Mouse (Mus musculus): ENCODE data around the gene Apool. TPM values are rescaled to one million over a fixed set of nuclear protein-coding genes. Genes with fewer than 3 reads are reported as not detected.
"Not testable (repeated sequence)": the region's sequence is repeated elsewhere in the genome, so short reads cannot be mapped to it uniquely, and the experiment has no call there.

Gene Apool
- total and polyA plus RNA-seq, 3 experiments: 32.9 to 34.6 TPM; not detected in 1

GRCm38 (mm10) chrX:112368426-112368825 is 57.3 kb downstream of the Apool start:
- DNase-seq (ENCODE audit: low read depth, low spot score): peak; percentile 56
- H3K27ac ChIP-seq (ENCODE audit: control insufficient read depth, low read depth, low read length): no peak overlapping the region
- TF ChIP-seq RAD21 (IDR thresholded peaks at IDR 0.05; ENCODE audit: low read depth, low read length) (peak; percentile 63), ZNF384 (IDR thresholded peaks at IDR 0.05; ENCODE audit: low read depth, low read length) (peak; percentile 72), ZC3H11A (IDR thresholded peaks at IDR 0.05; ENCODE audit: low read depth, low read length) (peak; percentile 30), CTCF (IDR thresholded peaks at IDR 0.05 in 2 of 3, conservative IDR thresholded peaks at IDR 0.05 in 1 of 3; ENCODE audit: control insufficient read depth in 1 of 3, insufficient read depth in 1 of 3, low read depth in 2 of 3, low read length in 3 of 3, poor library complexity in 1 of 3, severe bottlenecking in 1 of 3) (peak; percentile 39 to 75 (median 69)), MYB (IDR thresholded peaks at IDR 0.05; ENCODE audit: low read depth, low read length) (no peak), SMC3 (IDR thresholded peaks at IDR 0.05; ENCODE audit: low read depth, low read length) (peak; percentile 74)
- H3K4me3 ChIP-seq (ENCODE audit: control insufficient read depth in 1 of 2, insufficient read depth in 1 of 2, low read depth in 2 of 2, low read length in 2 of 2): no peak overlapping the region
- no peaks in the 10 kb centered on the region for H3K79me2 ChIP-seq (ENCODE audit: control insufficient read depth, insufficient read depth, low read length, poor library complexity)
- H3K36me3 ChIP-seq (ENCODE audit: control insufficient read depth in 1 of 2, insufficient read depth in 2 of 2, low read length in 2 of 2): peaks cover 0 to 5% of the 10 kb centered on the region in 2 experiments; a peak in 1 of 4 replicates
- no peak overlapping the region for H3K9ac ChIP-seq (ENCODE audit: control insufficient read depth, low read depth, low read length, poor library complexity, severe bottlenecking)
- H3K27me3 ChIP-seq (ENCODE audit: control insufficient read depth in 1 of 2, insufficient read depth in 2 of 2, low read length in 2 of 2): no peaks in the 10 kb centered on the region
- H3K4me1 ChIP-seq (ENCODE audit: control insufficient read depth in 1 of 2, insufficient read depth in 2 of 2, low read length in 2 of 2): no peaks in the 10 kb centered on the region
- H3K9me3 ChIP-seq (replicated peaks; ENCODE audit: insufficient read depth, low read length): no peaks in the 10 kb centered on the region

GRCm38 (mm10) chrX:112370577-112371410 is 59.7 kb downstream of the Apool start:
- H3K79me2 ChIP-seq (ENCODE audit: control insufficient read depth, insufficient read depth, low read length, poor library complexity); H3K27ac ChIP-seq (ENCODE audit: control insufficient read depth, low read depth, low read length); H3K9ac ChIP-seq (ENCODE audit: control insufficient read depth, low read depth, low read length, poor library complexity, severe bottlenecking); H3K9me3 ChIP-seq (replicated peaks; ENCODE audit: insufficient read depth, low read length); H3K27me3 ChIP-seq (ENCODE audit: control insufficient read depth in 1 of 2, insufficient read depth in 2 of 2, low read length in 2 of 2); H3K36me3 ChIP-seq (ENCODE audit: control insufficient read depth in 1 of 2, insufficient read depth in 2 of 2, low read length in 2 of 2); H3K4me1 ChIP-seq (ENCODE audit: control insufficient read depth in 1 of 2, insufficient read depth in 2 of 2, low read length in 2 of 2); H3K4me3 ChIP-seq (ENCODE audit: control insufficient read depth in 1 of 2, insufficient read depth in 1 of 2, low read depth in 2 of 2, low read length in 2 of 2): not testable (repeated sequence)
- peak; percentile 43; the same call in 1 of the 2 replicates for TF ChIP-seq MYC (IDR thresholded peaks at IDR 0.05; ENCODE audit: low read depth, low read length)
- peak; percentile 19 for TF ChIP-seq RAD21 (IDR thresholded peaks at IDR 0.05; ENCODE audit: low read depth, low read length)
- DNase-seq (ENCODE audit: low read depth, low spot score): peak; percentile 91

GRCm38 (mm10) chrX:112406679-112407078 is 95.5 kb downstream of the Apool start, which contains the start of gene Satl1:
TSS of gene Satl1 (minus strand) at chrX:112406779.
- no peak for DNase-seq (ENCODE audit: low read depth, low spot score)
- no peak for TF ChIP-seq POLR2AphosphoS2 (IDR thresholded peaks at IDR 0.05; ENCODE audit: low read length)
- no peak for TF ChIP-seq ZKSCAN1 (IDR thresholded peaks at IDR 0.05; ENCODE audit: low read depth, low read length)
- TF ChIP-seq MAX (IDR thresholded peaks at IDR 0.05; ENCODE audit: low read length): no peak
- TF ChIP-seq CHD1 (IDR thresholded peaks at IDR 0.05; ENCODE audit: low read depth, low read length): no peak
- TF ChIP-seq ELF1 (IDR thresholded peaks at IDR 0.05; ENCODE audit: low read depth, low read length): no peak
- TF ChIP-seq E2F4 (IDR thresholded peaks at IDR 0.05; ENCODE audit: borderline replicate concordance, low read depth, low read length): no peak
- no peak within 1 kb of the TSS for H3K9ac ChIP-seq (ENCODE audit: control insufficient read depth, low read depth, low read length, poor library complexity, severe bottlenecking)
- no peaks in the 10 kb centered on the region for H3K36me3 ChIP-seq (ENCODE audit: control insufficient read depth in 1 of 2, insufficient read depth in 2 of 2, low read length in 2 of 2)
- H3K27ac ChIP-seq (ENCODE audit: control insufficient read depth, low read depth, low read length): no peak within 1 kb of the TSS
- no peaks in the 10 kb centered on the region for H3K4me1 ChIP-seq (ENCODE audit: control insufficient read depth in 1 of 2, insufficient read depth in 2 of 2, low read length in 2 of 2)
- H3K9me3 ChIP-seq (replicated peaks; ENCODE audit: insufficient read depth, low read length): no peaks in the 10 kb centered on the region
- no peak within 1 kb of the TSS for H3K4me3 ChIP-seq (ENCODE audit: control insufficient read depth in 1 of 2, insufficient read depth in 1 of 2, low read depth in 2 of 2, low read length in 2 of 2)
- no peaks in the 10 kb centered on the region for H3K79me2 ChIP-seq (ENCODE audit: control insufficient read depth, insufficient read depth, low read length, poor library complexity)
- H3K27me3 ChIP-seq (ENCODE audit: control insufficient read depth in 1 of 2, insufficient read depth in 2 of 2, low read length in 2 of 2): no peaks in the 10 kb centered on the region
